Mouse (Mus musculus): Measurements from ENCODE around the gene Sec61a2.

DNA sequence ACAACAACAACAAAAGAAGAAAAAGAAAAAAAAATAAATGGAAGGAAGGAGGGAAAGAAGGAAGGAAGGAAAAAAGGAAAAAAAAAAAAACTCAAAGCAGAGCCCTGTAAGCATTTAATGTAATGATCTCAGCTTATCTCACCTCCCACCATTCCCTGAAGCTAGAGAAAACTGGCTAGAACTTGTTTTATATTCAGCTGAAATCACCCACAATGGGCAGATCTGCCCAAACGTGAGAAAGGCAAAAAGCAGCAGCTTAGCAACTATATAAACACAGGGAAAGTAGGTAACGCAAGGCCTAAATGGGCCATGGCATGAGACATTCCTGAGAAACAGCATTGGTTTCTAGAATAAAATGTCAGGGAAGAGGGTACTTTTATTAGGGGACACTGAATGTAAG lies 5.8 kb downstream of the Sec61a2 start:
- TF ChIP-seq POLR2A (IDR thresholded peaks at IDR 0.05; ENCODE audit: insufficient read length, low read depth) (no peak), MAX (IDR thresholded peaks at IDR 0.05; ENCODE audit: low read depth) (no peak), E2F4 (IDR thresholded peaks at IDR 0.05; ENCODE audit: insufficient read depth) (no peak), TCF12 (IDR thresholded peaks at IDR 0.05; ENCODE audit: insufficient read depth, poor library complexity, severe bottlenecking) (no peak), USF1 (IDR thresholded peaks at IDR 0.05; ENCODE audit: low read depth) (no peak), REST (IDR thresholded peaks at IDR 0.05; ENCODE audit: insufficient read depth, insufficient read length) (no peak), MYOD1 (IDR thresholded peaks at IDR 0.05; ENCODE audit: control insufficient read depth in 1 of 3, insufficient read length in 2 of 3, low read depth in 2 of 3) (no peak), CEBPB (IDR thresholded peaks at IDR 0.05; ENCODE audit: insufficient read depth, poor library complexity, severe bottlenecking) (no peak)
